10 mouse cellular contexts compared by ENCODE assay signal in genomic region chr6:94779854-94780253, GRCm38 (mm10).
A peak's percentile ranks its signal among the peaks of the same experiment; 100 is the strongest.
DNase-seq lines count a peak whose midpoint lies in the region; ATAC-seq and TF ChIP-seq lines count a peak whose summit lies in the region.
"Had no signal": no experiment of that assay in that cellular context is flagged by ENCODE, and none has a peak within 500 bp of the region (broad histone marks: within the 10 kb centered on the region; RNA-seq: fewer than 3 reads in every experiment).

No protein-coding gene starts in this region.

- no peak overlapping the region for H3K4me3 ChIP-seq in liver, embryonic 14.5 days (ENCODE audit: insufficient read depth in 1 of 2, low read depth in 2 of 2, low read length in 2 of 2)
- H3K4me3 ChIP-seq: erythroblast, embryonic 14.5 days; megakaryocyte, embryonic 14.5 days had no signal

- 0 out of 2 replicates have a peak, but pooled peaks have one; percentile 18 for ATAC-seq in liver, embryonic 14.5 days (ENCODE audit: insufficient read depth)
- no peak for ATAC-seq in megakaryocyte-erythroid progenitor cell, adult 5-6 weeks (replicated peaks; ENCODE audit: low FRiP score, low TSS enrichment, poor library complexity, severe bottlenecking)

- H3K9ac ChIP-seq in liver, embryonic 14.5 days (replicated peaks), result no peak overlapping the region

- DNase-seq in urinary bladder, postnatal 25 days (ENCODE audit: low spot score), result peak; percentile 9
- DNase-seq in urinary bladder, postnatal 10 days (ENCODE audit: low spot score), result no peak
- DNase-seq in gastrocnemius, postnatal 25 days, result peak; percentile 65
- peak in 1 of 3 experiments; percentile 4 for DNase-seq in liver, embryonic 14.5 days (ENCODE audit: low read depth in 3 of 3, low spot score in 3 of 3)
- DNase-seq in testis, postnatal 14 days (ENCODE audit: low spot score), result peak; percentile 19
- no peak for DNase-seq in layer of hippocampus, postnatal 10 days (ENCODE audit: low spot score in 2 of 2)
- no peak for DNase-seq in cerebellum, adult 9-10 months

- H3K4me2 ChIP-seq in liver, embryonic 14.5 days (ENCODE audit: low read depth), result no peak overlapping the region

- no peak overlapping the region for H3K27ac ChIP-seq in liver, embryonic 14.5 days

- H3K4me1 ChIP-seq in liver, embryonic 14.5 days (replicated peaks; ENCODE audit: control insufficient read depth in 2 of 2, insufficient read depth in 2 of 2, low read length in 1 of 2), result peaks cover 0 to 3% of the 10 kb centered on the region in 2 experiments; a peak in 2 of 4 replicates
- H3K4me1 ChIP-seq: megakaryocyte, embryonic 14.5 days had no signal

- no peaks in the 10 kb centered on the region for H3K36me3 ChIP-seq in liver, embryonic 14.5 days (replicated peaks; ENCODE audit: control insufficient read depth, insufficient read depth, low read depth)

- no peak for TF ChIP-seq CTCF in liver, embryonic 14.5 days (IDR thresholded peaks at IDR 0.05; ENCODE audit: low read depth)

- 43% methylated on average over 7 of the region's 7 CpGs for WGBS in liver, embryonic 14.5 days (ENCODE audit: insufficient replicate concordance)

- no peak for TF ChIP-seq EP300 in liver, embryonic 14.5 days (IDR thresholded peaks at IDR 0.05; ENCODE audit: low read depth)

- H3K27me3 ChIP-seq in liver, embryonic 14.5 days (ENCODE audit: control insufficient read depth, insufficient read depth, low read length), result no peaks in the 10 kb centered on the region

- H3K9me3 ChIP-seq in liver, embryonic 14.5 days (ENCODE audit: control insufficient read depth, low read length), result no peaks in the 10 kb centered on the region

Comparison
In these comparisons a context has a peak if more than half of its experiments do, and no peak if none do; other contexts are left out.
1. DNase-seq: peak in urinary bladder, postnatal 25 days (single experiment), gastrocnemius, postnatal 25 days (single experiment) and testis, postnatal 14 days (single experiment); none in urinary bladder, postnatal 10 days (single experiment), layer of hippocampus, postnatal 10 days (0 of 2) and cerebellum, adult 9-10 months (single experiment).